Mouse (Mus musculus): ENCODE measurements at regions not wholly inside any gene's neighbourhood (a gene's known extent, or its start where the extent isn't known, plus 50 kb on each side); places are given as distances from the start of the nearest gene placed in this dataset.
A peak's percentile ranks its signal among the peaks of the same experiment; 100 is the strongest.

DNA sequence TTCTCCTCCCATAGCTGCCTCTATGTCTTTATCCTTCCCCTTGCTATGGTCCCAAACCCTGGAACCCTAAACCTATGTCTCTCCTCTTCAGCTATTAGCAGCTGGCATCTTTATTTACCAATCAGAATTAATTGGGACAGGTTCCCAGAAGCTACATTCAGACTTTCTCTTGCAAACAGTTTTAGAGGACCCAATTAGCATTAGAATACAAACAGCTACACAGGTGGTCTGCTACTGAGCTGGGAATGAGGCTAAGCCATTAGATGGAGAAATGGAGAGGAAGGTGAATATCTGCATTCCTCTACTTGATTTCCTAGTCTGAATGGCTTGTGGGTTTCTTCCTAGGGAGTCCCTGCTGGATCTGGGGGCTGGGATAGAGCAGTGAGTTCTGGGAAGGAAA lies 611.9 kb downstream of the A830018L16Rik start:
- no peaks in the 10 kb centered on the region for H3K9me3 ChIP-seq (replicated peaks; ENCODE audit: control insufficient read depth, low read length, poor library complexity, severe bottlenecking)
- no peaks in the 10 kb centered on the region for H3K27me3 ChIP-seq (ENCODE audit: control insufficient read depth, insufficient read depth, low read depth, low read length)
- H3K4me2 ChIP-seq (ENCODE audit: low read length): no peak overlapping the region
- H3K27ac ChIP-seq (ENCODE audit: low read length): no peak overlapping the region
- no peaks in the 10 kb centered on the region for H3K36me3 ChIP-seq (ENCODE audit: control insufficient read depth, insufficient read depth, low read length)
- peaks cover 5% of the 10 kb centered on the region; the same call in 1 of the 2 replicates for H3K4me1 ChIP-seq (ENCODE audit: control insufficient read depth, insufficient read depth, low read length)
- no peak for ATAC-seq
- H3K4me3 ChIP-seq (ENCODE audit: low read depth, low read length): no peak overlapping the region
- H3K9ac ChIP-seq (ENCODE audit: low read depth, low read length): no peak overlapping the region

DNA sequence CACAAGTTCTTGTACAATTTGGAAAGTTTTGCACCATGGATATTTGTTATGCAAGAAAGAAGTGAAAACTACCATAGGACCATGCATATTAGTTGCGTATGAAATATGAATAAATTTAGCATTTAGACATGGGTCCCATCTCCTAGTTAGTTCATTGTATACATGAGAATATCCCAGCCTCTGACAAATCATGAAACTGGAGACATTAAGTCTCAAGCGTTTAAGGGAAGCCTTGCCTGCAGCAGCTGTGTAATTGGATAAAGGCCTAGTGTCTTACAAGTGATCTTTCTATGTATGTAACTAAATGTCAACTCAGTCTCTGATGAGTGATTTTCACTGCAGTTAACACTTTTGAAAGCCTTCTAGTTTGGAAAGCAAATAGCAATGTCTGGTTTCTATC lies 613.5 kb downstream of the A830018L16Rik start:
- H3K27ac ChIP-seq (ENCODE audit: low read length): no peak overlapping the region
- peaks cover 5% of the 10 kb centered on the region; the same call in 1 of the 2 replicates for H3K4me1 ChIP-seq (ENCODE audit: control insufficient read depth, insufficient read depth, low read length)
- 86% methylated on average over 2 of the region's 2 CpGs for WGBS
- H3K27me3 ChIP-seq (ENCODE audit: control insufficient read depth, insufficient read depth, low read depth, low read length): no peaks in the 10 kb centered on the region
- no peak overlapping the region for H3K4me3 ChIP-seq (ENCODE audit: low read depth, low read length)
- no peaks in the 10 kb centered on the region for H3K9me3 ChIP-seq (replicated peaks; ENCODE audit: control insufficient read depth, low read length, poor library complexity, severe bottlenecking)
- no peak for ATAC-seq
- no peak overlapping the region for H3K9ac ChIP-seq (ENCODE audit: low read depth, low read length)
- no peak overlapping the region for H3K4me2 ChIP-seq (ENCODE audit: low read length)
- no peaks in the 10 kb centered on the region for H3K36me3 ChIP-seq (ENCODE audit: control insufficient read depth, insufficient read depth, low read length)

DNA sequence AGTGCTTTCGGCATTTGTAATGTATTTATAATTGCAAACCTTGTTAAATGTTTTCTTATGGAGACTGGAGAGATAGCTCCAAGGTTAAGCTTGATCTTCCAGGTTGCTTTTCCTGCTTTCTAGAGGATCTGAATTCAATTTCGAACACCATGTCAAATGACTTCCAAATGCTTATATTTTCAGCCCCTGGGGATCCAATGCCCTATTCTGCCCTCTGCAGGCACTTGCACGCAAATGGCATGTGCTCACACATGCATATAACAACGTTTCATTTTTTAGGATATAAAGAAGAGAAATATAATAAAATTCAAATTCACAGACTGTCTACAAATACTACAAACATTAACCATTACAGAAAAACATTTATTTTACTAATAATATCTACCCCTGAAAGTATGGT lies 614.2 kb downstream of the A830018L16Rik start:
- Histone ChIP-seq H3K4me3 (ENCODE audit: low read depth, low read length) (no peak overlapping the region), H3K36me3 (ENCODE audit: control insufficient read depth, insufficient read depth, low read length) (no peaks in the 10 kb centered on the region), H3K27me3 (ENCODE audit: control insufficient read depth, insufficient read depth, low read depth, low read length) (no peaks in the 10 kb centered on the region), H3K4me1 (ENCODE audit: control insufficient read depth, insufficient read depth, low read length) (peaks cover 5% of the 10 kb centered on the region; the same call in 1 of the 2 replicates), H3K27ac (ENCODE audit: low read length) (no peak overlapping the region), H3K4me2 (ENCODE audit: low read length) (no peak overlapping the region), H3K9me3 (replicated peaks; ENCODE audit: control insufficient read depth, low read length, poor library complexity, severe bottlenecking) (no peaks in the 10 kb centered on the region), H3K9ac (ENCODE audit: low read depth, low read length) (no peak overlapping the region)
- 83% methylated on average over 4 of the region's 4 CpGs for WGBS
- no peak for ATAC-seq

- ATAC-seq: no peak
- H3K27ac ChIP-seq (ENCODE audit: low read length): no peak overlapping the region
- peaks cover 13% of the 10 kb centered on the region for H3K27me3 ChIP-seq (ENCODE audit: control insufficient read depth, insufficient read depth, low read depth, low read length)
- 0 out of 2 replicates have a peak, but pooled peaks cover 2% of the 10 kb centered on the region for H3K4me1 ChIP-seq (ENCODE audit: control insufficient read depth, insufficient read depth, low read length)
- H3K9ac ChIP-seq (ENCODE audit: low read depth, low read length): no peak overlapping the region
- WGBS: 72% methylated on average over 8 of the region's 8 CpGs
- no peak overlapping the region for H3K4me2 ChIP-seq (ENCODE audit: low read length)
- H3K9me3 ChIP-seq (replicated peaks; ENCODE audit: control insufficient read depth, low read length, poor library complexity, severe bottlenecking): no peaks in the 10 kb centered on the region
- H3K4me3 ChIP-seq (ENCODE audit: low read depth, low read length): no peak overlapping the region
- H3K36me3 ChIP-seq (ENCODE audit: control insufficient read depth, insufficient read depth, low read length): no peaks in the 10 kb centered on the region
These were observed 638.1 kb downstream of the A830018L16Rik start for GRCm38 (mm10) chr1:12051931-12052482.

DNA sequence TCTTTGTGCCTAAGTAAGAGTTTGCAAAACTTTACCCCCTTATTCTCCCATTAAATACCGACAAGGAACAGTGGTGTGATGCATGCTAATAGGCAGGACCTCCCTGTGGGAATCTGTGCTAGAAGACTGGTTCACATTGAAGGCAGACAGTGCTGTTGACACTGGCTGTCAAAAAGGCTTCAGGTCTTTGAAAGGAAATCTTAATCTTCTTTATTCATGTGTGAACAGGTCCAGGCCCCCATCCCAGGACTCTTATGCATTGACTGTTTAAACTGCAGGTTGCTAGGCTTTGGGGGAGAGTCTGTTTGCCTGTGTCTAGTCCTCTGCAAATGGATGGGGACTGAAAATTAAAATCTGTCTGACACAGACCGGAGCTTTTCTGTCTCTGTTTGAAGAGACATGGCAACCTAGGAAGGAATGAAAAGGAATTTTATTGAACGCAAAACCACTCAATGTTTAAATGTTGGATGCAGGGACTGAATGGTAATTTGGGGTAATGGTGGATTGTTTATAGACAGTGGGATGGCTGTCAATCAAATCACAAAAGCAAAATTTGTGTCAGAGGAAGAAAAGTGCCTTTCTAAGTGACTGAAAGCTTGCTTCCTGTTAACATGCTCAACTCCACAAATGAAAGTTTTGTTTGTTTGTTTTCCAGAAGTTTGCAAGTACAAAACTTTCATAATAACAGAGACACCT lies 642.1 kb downstream of the A830018L16Rik start:
- Histone ChIP-seq H3K4me1 (ENCODE audit: control insufficient read depth, insufficient read depth, low read length) (0 out of 2 replicates have a peak, but pooled peaks cover 2% of the 10 kb centered on the region), H3K4me3 (ENCODE audit: low read depth, low read length) (no peak overlapping the region), H3K4me2 (ENCODE audit: low read length) (no peak overlapping the region), H3K9ac (ENCODE audit: low read depth, low read length) (no peak overlapping the region), H3K9me3 (replicated peaks; ENCODE audit: control insufficient read depth, low read length, poor library complexity, severe bottlenecking) (no peaks in the 10 kb centered on the region), H3K27ac (ENCODE audit: low read length) (no peak overlapping the region), H3K36me3 (ENCODE audit: control insufficient read depth, insufficient read depth, low read length) (no peaks in the 10 kb centered on the region), H3K27me3 (ENCODE audit: control insufficient read depth, insufficient read depth, low read depth, low read length) (peaks cover 15% of the 10 kb centered on the region)
- 6% methylated on average over 3 of the region's 3 CpGs for WGBS
- peak; percentile 93 for ATAC-seq

DNA sequence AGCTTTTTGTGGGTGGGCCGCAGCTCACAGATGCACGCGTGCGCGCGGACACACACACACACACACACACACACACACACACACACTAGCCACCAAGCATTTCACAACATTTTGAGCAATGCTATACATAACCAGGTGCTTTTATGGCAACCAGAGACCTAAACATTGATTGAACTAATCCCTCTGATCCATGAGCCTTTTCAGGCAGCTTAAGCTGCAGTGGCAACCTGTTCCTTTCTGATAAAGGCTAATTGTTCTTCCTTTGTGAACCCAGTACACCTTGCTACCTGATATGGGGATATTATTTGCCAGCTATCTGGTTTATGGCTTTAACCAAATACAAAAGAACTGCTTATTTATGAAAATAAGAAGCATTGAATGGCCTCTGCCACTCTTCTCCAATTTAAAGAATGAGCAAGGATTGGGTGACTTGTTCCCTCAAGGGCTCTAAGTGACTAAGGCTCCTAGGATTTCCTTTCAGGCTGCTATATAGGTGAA lies 651.2 kb downstream of the A830018L16Rik start:
- no peak overlapping the region for H3K4me3 ChIP-seq (ENCODE audit: low read depth, low read length)
- WGBS: 98% methylated on average over 6 of the region's 6 CpGs

GRCm38 (mm10) chr1:12092564-12093504 lies 678.9 kb downstream of the A830018L16Rik start:
- H3K9me3 ChIP-seq (replicated peaks; ENCODE audit: control insufficient read depth, low read length, poor library complexity, severe bottlenecking): no peaks in the 10 kb centered on the region
- H3K4me2 ChIP-seq (ENCODE audit: low read length): no peak overlapping the region
- no peaks in the 10 kb centered on the region for H3K4me1 ChIP-seq (ENCODE audit: control insufficient read depth, insufficient read depth, low read length)
- no peak overlapping the region for H3K9ac ChIP-seq (ENCODE audit: low read depth, low read length)
- H3K27me3 ChIP-seq (ENCODE audit: control insufficient read depth, insufficient read depth, low read depth, low read length): no peaks in the 10 kb centered on the region
- no peaks in the 10 kb centered on the region for H3K36me3 ChIP-seq (ENCODE audit: control insufficient read depth, insufficient read depth, low read length)
- ATAC-seq: no peak
- WGBS: 68% methylated on average over 1 of the region's 1 CpGs
- H3K27ac ChIP-seq (ENCODE audit: low read length): no peak overlapping the region
- no peak overlapping the region for H3K4me3 ChIP-seq (ENCODE audit: low read depth, low read length)

More for the DNA sequence above, 651.2 kb downstream of the A830018L16Rik start:
- no peak overlapping the region for H3K27ac ChIP-seq (ENCODE audit: low read length)
- peaks cover 11% of the 10 kb centered on the region; the same call in 1 of the 2 replicates for H3K27me3 ChIP-seq (ENCODE audit: control insufficient read depth, insufficient read depth, low read depth, low read length)
- H3K36me3 ChIP-seq (ENCODE audit: control insufficient read depth, insufficient read depth, low read length): no peaks in the 10 kb centered on the region
- H3K4me2 ChIP-seq (ENCODE audit: low read length): no peak overlapping the region
- H3K4me1 ChIP-seq (ENCODE audit: control insufficient read depth, insufficient read depth, low read length): no peaks in the 10 kb centered on the region
- no peaks in the 10 kb centered on the region for H3K9me3 ChIP-seq (replicated peaks; ENCODE audit: control insufficient read depth, low read length, poor library complexity, severe bottlenecking)
- no peak overlapping the region for H3K9ac ChIP-seq (ENCODE audit: low read depth, low read length)
- no peak for ATAC-seq

DNA sequence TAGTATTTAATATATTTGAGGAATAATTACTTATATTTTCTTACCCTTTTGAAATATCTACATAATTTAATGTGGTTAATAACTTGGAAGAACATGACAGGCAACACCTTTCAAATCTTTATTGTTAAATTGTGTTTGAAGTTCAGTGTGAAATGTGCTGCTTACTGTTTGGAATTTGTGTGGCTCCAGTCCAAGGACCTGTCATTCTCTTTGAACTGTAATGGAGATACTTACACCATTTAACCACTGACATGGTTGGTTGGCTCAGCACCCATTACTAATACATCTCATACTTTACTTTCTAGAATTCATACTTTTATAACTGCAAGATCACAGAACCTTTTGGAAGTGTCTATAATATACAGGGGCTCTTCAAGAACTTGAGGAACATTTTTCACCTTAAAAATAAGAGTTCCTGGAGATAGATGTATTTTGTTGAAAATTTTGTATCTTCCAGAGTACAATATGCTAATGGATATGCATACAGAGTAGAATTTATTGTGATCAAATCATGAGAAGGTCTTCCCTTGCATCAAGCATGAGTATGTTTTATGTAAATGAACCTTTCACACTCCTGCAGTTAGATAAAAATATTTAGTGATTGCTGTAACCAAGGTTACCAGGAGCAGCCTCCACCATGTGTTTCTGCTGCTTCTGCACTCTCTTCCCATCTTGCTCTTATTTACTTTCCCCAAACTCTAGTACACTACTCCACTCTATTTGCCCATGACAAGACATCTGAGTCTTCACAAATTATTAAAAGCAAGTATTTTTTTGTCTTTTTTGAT lies 701.3 kb downstream of the A830018L16Rik start:
- Histone ChIP-seq H3K4me2 (ENCODE audit: low read length) (no peak overlapping the region), H3K27ac (ENCODE audit: low read length) (no peak overlapping the region), H3K4me1 (ENCODE audit: control insufficient read depth, insufficient read depth, low read length) (no peaks in the 10 kb centered on the region), H3K4me3 (ENCODE audit: low read depth, low read length) (no peak overlapping the region), H3K9ac (ENCODE audit: low read depth, low read length) (no peak overlapping the region), H3K9me3 (replicated peaks; ENCODE audit: control insufficient read depth, low read length, poor library complexity, severe bottlenecking) (no peaks in the 10 kb centered on the region), H3K27me3 (ENCODE audit: control insufficient read depth, insufficient read depth, low read depth, low read length) (no peaks in the 10 kb centered on the region), H3K36me3 (ENCODE audit: control insufficient read depth, insufficient read depth, low read length) (no peaks in the 10 kb centered on the region)
- ATAC-seq: no peak
